In genomic region chr14:114106786-114107185, GRCm38 (mm10) we compare ENCODE assay signal across 15 mouse cellular contexts.
DNase-seq lines count a peak whose midpoint lies in the region.
"Had no signal": no experiment of that assay in that cellular context is flagged by ENCODE, and none has a peak within 500 bp of the region (broad histone marks: within the 10 kb centered on the region; RNA-seq: fewer than 3 reads in every experiment).

No protein-coding gene starts in this region.

- DNase-seq in gastrocnemius, postnatal 10 days = peak; percentile 5
- no peak for DNase-seq in gastrocnemius, postnatal 36 days
- peak; percentile 2 for DNase-seq in right cerebral cortex, postnatal 4 days
- no peak for DNase-seq in right cerebral cortex, postnatal 14 days
- DNase-seq in ZHBTc4 (ENCODE audit: low read depth, low spot score) (peak; percentile 29), adipocyte (ENCODE audit: low spot score) (no peak)
- no peak for DNase-seq in kidney, postnatal 25 days
- DNase-seq: adrenal gland, adult 8-10 months; cerebellum, adult 9-10 months; gastrocnemius, adult 2 months; kidney, adult 9 months; kidney, postnatal 14 days; layer of hippocampus, postnatal 36 days; lung, adult 18-20 months; thymus, adult 2 months had no signal

- intact Hi-C loops in gastrocnemius, postnatal 36 days (cut with DNase I) = no loop called here

Comparison
In these comparisons a context has a peak if more than half of its experiments do, and no peak if none do; other contexts are left out.
1. DNase-seq: peak in gastrocnemius, postnatal 10 days (single experiment), right cerebral cortex, postnatal 4 days (single experiment) and ZHBTc4 (single experiment); none in gastrocnemius, postnatal 36 days (0 of 2), right cerebral cortex, postnatal 14 days (single experiment), kidney, postnatal 25 days (0 of 2) and adipocyte (single experiment).